Mouse (Mus musculus): Measurements from ENCODE around the gene Stxbp6. TPM values are rescaled to one million over a fixed set of nuclear protein-coding genes. Genes with fewer than 3 reads are reported as not detected.
"Not testable (repeated sequence)": the region's sequence is repeated elsewhere in the genome, so short reads cannot be mapped to it uniquely, and the experiment has no call there.

Stxbp6 gene
- 10 to 100 TPM; 55.4 to 56.9 TPM for total RNA-seq (2021)

DNA sequence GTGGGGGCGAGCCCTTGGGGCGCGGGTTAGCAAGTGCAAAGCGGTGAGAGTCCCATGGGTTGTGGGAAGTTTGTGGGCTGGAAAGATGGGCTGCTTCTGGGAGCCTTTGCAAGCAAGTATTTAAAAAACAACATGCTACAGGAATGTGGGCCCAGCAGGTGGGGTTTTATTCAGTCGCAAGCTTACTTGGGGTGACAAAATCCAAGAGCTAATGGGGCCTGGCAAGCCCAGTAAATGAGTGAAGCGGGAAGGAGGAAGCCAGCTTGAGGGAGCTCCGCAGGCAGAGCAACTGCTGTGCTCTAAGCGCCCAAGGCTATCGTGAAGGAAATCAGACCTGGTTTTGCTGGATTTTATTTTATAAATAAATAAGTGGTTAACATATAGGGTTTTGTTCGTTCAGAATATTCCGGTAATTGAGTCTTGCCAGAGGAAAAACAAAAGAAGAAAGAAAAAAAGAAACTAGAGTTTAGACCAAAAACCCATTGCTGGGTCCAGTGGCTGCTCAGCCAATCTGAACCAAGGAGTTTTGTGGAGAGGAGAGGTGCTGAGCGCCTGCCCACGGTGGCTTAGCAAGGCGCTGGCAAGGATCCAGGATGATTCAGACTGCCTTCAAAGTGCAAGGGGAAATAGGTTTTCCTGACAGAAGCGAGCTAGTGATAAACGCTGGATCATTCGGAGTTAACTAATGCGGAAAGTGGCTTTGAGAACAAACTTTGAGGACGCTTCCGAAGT is at the start of gene Stxbp6:
Gene Stxbp6 (minus strand): TSS at position 99 of the 732 bp plus-strand sequence.
- peak; percentile 45 to 68 for DNase-seq (ENCODE audit: low spot score in 2 of 2)
- intact Hi-C loops (cut with DNase I): loop anchor here (5.0 kb wide), 2 partner anchors 82 to 227 kb away; no protein-coding TSS in a partner anchor

DNA sequence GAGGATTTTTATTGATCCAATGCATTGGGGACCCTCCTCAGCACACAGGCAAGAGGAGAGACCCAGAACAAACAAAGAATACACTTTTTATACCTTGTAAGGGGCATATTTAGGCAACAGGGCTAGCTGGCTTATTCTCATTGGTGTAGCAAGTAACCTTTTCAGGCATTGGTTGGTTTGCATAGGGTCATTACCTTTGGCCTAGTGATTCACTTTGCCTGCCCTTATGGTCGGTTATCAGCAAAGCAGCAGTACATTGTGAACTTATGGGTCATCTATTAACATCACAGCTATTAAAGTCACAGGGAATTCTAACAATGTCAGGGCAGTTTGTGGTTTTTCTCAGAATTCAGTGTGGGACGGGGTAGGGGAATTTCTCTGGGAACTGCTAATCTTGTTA is 28.4 kb upstream of the Stxbp6 start:
- DNase-seq (ENCODE audit: low spot score in 2 of 2); intact Hi-C loops (cut with DNase I): not testable (repeated sequence)

DNA sequence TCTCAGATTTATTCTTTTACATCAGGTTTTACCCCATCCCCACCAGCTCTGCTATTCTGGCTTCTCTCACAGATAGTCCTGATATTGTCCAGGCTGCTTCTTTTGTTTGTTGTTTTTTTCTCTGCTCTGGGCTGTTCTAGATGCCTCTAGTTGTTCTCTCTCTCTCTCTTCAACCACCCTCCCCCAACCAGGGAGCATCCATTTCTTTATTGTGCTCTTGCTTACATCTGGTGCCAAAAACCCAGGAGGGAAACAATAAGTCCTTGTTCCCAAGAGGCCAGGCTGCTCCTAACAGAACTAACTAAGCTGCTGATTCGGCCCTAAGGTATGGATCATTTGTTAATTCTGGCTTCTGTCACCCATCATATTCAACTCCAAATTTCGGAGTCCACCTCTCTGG is 19.2 kb upstream of the Stxbp6 start:
- no peak for DNase-seq (ENCODE audit: low spot score in 2 of 2)

DNA sequence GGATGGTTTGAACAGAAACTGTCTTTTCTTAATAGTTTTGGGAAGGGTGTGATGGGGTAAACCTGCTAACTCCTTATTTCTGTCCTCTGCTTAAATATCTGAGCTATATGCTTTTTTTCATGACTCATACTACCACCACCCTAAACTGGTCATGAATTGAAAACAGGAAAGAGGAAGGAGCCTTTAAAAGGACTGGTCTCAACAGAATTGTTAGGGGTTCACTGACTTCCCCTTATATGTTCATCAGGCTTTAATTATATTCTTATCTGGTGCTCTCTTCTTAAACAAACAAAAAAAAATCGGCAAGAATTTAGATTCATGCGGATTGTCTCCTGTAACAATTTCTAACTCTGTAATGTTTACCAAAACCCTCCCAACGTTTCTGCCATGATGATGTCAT is 17.9 kb upstream of the Stxbp6 start:
- no peak for DNase-seq (ENCODE audit: low spot score in 2 of 2)
- intact Hi-C loops (cut with DNase I): no loop called here

More for the DNA sequence above, 19.2 kb upstream of the Stxbp6 start:
- intact Hi-C loops (cut with DNase I): no loop called here

DNA sequence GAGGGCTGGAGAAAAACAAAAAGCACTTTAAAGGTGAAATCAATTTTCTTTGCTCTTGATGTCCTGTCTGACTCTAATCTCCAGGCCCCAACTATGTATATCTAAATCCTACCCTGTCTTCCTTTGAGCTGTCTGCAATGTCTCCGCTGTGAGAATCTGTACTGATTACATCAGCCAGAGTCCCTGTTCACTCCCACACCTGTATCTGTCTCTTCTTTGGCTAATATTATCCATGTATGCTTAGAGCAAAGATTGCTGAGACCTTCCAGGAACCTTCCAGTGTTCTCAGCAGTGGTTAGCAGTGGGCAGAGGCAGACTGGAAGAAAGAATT is 8.6 kb upstream of the Stxbp6 start:
- DNase-seq (ENCODE audit: low spot score in 2 of 2): no peak
- intact Hi-C loops (cut with DNase I): no loop called here

DNA sequence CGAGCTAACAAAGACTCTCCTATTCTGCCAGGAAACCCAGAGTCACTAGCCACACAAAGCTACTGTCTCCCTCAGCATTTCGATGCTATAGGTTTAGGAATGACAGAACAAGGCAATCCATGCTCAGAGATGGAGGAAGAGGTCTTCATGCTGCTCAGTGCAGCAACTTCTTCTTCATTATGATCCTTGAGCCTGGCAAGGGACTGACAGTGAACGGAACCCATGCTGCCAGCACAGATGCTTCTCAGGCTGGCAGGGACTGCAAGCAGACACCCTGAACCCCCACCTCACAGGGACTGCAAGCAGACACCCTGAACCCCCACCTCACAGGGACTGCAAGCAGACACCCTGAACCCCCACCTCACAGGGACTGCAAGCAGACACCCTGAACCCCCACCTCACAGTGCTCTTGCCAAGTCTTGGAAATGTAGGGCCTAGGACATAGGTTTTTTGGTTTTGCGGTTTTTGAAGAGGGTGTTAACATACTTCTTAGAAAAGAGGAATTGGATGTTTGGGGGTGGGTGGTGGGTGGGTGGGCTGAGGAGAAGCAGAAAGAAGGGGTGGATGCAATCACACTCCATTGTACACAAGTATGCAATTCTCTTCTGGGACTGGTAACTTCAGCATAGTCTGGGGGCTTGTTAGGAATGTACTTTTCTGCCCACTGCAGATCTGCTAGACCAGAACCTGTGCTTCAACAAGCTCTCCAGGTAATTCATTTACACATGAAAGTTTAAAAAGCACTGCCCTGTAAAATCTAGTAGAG is 8.1 kb upstream of the Stxbp6 start:
- intact Hi-C loops (cut with DNase I): no loop called here
- no peak for DNase-seq (ENCODE audit: low spot score in 2 of 2)

DNA sequence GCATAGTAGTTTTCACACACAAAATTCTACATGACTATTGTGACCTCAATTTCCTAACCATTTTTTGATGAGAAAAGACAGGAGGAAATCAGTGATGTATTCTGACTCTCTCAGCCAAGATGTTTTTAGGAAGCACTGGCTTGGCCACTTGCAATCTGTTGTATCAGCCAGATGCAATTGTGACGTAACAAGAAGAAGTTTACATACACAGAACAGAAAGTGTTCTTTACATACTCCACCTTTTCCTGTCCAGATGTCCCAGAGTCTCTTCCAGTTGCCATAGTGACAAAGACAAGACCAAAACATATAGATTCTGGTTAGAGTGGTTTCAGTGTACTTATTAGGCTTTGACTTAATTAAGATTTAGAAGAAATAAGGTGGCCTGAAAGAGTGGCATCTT is 7.1 kb upstream of the Stxbp6 start:
- intact Hi-C loops (cut with DNase I): no loop called here
- DNase-seq (ENCODE audit: low spot score in 2 of 2): no peak

DNA sequence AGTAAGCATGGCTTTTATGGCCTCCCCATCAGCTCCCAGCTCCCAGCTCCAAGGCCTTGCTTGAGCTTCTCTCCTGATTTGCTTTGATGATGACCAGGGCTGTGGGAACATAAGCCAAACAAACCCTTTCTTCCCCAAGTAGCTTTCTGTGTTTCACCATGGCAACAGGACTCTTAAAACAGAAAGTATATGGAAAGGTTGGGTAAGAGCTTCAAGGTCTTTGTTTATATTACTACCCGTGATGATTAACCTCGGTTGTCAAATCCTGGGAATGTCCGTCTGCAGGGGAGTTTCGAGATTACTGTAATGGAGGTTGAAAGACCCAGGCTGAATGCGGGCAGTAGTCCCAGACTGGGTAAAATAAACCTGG is 6.2 kb upstream of the Stxbp6 start:
- DNase-seq (ENCODE audit: low spot score in 2 of 2): no peak
- intact Hi-C loops (cut with DNase I): no loop called here

DNA sequence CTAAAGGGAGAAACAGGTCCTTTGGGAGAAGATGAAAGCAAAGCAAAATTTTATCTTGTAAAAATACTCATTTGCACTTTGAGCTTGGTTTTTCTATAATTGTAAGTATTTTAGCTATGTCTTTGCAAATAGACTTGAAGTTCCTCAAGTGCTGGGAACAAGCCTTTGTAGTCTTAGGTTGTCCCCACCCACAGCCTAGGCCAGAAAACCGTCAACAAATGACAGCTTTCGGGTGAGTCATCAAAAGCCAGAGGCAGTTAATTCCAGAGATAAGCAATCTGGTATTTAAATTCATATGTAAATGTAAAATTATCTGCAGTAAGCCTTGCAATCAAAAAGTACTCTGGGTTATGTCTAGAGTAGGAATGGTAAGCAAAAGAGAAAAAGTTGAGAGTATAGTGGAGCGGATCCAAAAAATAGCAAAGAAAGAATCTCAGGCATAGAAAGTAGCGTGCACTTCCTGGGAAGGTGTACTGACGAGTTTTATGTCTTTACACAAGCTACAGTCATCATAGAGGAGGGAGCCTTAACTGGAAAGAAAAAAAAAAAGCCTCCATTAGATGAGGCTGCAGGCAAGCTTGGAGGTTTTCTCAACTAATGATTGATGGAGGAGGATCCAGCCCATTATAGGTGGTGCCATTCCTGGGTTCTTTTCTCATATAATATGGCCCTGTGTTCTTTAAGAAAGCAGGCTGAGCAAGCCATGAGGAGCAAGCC is 5.7 kb upstream of the Stxbp6 start:
- intact Hi-C loops (cut with DNase I): no loop called here
- DNase-seq (ENCODE audit: low spot score in 2 of 2): no peak

DNA sequence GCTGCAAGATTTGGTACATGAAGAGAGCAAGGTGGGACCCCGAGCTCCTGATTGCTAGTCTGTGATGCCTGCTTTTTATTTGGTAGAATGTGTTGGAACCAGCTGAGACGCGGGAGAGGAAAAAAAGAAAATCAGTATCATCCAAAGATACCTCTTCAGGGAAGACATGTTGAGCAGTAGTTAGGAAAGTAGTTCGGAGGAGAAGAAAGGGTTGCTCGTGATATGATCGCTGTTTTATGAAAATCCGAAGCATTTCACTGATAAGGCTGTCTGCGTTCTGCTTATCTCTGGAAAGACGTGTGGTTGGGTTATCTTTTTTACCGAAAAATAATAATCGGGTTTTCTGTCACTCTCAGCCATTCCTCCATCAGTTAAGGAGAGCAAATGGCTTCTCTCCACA is 1.1 kb upstream of the Stxbp6 start:
- no peak for DNase-seq (ENCODE audit: low spot score in 2 of 2)
- intact Hi-C loops (cut with DNase I): no loop called here

DNA sequence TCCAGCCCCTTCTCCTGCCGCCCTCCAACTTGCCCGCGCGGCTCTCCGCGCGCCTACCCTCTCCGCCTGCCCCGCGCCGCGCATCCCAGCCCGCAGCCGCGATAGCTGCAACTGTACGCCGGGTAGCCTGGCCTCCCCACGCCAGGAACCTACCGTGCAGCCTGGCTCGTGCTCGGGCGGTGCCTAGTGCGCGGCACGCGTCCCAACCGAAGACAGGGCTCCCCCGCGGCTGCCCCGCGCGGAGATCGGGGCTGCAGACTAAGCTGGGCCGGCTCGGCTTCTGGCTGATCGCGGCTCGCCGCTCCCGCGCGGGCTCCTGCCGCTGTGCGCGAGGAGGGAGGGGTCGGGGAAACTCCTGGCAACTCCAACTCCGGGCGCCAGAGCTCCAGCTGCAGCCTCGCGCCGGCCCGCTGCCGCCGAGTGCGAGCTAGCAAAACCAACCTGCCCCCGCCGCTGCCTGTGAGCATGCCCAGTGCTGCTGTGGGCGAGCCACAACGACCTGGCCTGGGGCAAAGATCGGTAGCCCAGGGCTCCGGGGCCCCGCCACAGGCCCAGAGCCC is 387 bp downstream of the Stxbp6 start:
- intact Hi-C loops (cut with DNase I): loop anchor here (5.0 kb wide), 2 partner anchors 82 to 227 kb away; no protein-coding TSS in a partner anchor

DNA sequence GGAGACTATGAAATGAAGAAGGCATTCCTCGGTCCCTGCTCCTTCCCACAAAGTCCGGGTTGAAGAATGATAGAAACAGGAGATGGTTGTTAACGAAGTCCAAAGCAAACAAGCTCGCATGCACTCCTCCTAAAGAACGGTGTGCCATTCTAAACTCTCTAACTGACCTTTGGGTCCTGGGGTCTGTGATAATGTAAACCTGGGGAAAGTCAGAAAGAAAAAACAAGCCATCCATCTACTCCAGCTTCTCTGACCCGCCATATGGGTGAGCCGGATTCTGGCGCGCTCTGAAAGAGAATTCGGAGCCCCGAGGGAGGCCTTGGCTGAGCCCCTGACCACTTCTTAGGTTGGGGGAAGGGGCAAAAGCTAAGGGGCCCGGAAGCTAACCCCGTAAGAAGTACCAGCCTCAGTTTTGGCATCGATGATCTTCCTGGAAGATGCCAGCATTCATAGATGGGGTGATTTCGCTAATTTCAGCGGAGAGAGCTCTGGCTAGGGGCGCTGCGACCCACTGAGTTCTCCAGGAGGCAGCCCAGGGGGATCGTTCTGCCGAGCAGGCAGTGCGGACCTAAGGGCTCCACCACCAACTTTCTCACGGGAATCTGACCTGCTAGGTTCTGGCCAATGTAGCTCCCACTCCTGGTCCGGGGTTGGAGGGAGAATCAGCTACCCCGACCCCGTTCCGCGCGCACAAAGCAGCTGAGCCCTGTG is 1.0 kb downstream of the Stxbp6 start:
- intact Hi-C loops (cut with DNase I): loop anchor here (2.0 to 5.0 kb wide), 3 partner anchors 63 to 226 kb away; no protein-coding TSS in a partner anchor
- DNase-seq (ENCODE audit: low spot score in 2 of 2): no peak

More for the DNA sequence above, 387 bp downstream of the Stxbp6 start:
- DNase-seq (ENCODE audit: low spot score in 2 of 2): peak; percentile 76 to 81

DNA sequence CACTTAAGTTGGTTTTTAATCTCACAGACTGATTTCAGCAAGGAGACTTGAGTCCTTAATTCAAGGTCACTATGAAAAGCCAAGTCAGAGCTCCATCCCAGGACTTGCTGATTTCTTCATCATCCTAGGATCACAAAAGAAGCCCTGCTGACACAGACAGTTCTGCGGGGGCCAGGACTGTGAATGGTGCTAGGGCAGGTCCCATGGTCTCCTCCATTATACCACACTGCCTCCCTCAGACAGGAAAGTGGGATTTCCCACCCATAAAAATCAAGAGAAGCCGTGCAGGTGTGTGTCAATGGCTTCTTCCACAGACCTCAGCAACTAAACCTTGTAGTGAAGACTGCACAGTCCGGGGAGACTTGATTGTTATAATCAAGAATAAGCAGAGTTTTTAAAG is 2.3 kb downstream of the Stxbp6 start:
- intact Hi-C loops (cut with DNase I): loop anchor here (2.0 to 5.0 kb wide), 3 partner anchors 61 to 225 kb away; no protein-coding TSS in a partner anchor
- DNase-seq (ENCODE audit: low spot score in 2 of 2): no peak

DNA sequence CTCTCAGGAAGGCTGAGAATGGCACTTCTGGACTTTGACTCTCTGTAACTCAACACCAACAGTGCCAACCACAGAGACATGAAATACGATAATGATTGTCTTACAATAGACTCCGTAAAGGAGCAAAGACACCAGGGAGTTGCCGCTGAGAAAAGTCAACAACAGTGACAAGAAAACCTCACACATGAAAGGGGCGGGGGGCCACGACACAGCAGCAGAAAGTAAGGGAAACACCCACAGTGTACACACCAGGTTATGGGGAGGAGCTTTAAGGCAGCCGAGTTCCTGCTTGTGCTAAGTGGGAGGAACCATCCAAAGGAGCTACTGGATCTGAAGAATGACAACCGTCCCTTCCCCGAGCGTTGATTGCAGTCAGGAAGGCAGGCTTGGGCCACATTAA is 4.3 kb downstream of the Stxbp6 start:
- DNase-seq (ENCODE audit: low spot score in 2 of 2): no peak
- intact Hi-C loops (cut with DNase I): loop anchor here (5.0 kb wide), 2 partner anchors 78 to 223 kb away; no protein-coding TSS in a partner anchor

DNA sequence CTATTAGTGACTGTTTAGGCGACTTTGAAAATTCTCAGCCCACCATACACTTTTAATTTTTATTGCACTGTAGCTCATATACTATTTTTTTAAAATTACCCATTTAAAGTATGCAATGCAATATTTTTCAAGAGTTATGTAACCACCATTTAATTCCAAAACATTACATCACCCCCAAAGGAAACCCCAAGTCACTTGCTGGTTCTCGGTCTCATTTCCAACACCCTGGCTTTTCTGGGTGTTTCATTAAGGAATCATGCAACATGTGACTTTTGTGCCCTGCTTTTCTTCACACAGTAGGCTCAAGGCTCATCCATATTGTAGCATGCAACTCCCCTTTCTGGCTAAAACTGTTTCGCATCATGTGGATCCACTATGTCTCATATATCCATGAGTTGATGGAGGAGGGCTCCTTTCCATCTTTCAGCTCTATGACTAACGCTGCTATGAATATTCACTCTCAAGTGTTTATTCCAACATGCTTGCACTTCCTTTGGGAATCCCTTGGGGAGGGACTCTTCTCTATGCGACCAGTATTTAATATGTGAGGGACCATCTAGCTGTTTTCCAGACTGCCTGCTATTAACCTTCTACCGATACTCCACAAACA is 6.3 kb downstream of the Stxbp6 start:
- intact Hi-C loops (cut with DNase I): no loop called here
- DNase-seq (ENCODE audit: low spot score in 2 of 2): no peak

DNA sequence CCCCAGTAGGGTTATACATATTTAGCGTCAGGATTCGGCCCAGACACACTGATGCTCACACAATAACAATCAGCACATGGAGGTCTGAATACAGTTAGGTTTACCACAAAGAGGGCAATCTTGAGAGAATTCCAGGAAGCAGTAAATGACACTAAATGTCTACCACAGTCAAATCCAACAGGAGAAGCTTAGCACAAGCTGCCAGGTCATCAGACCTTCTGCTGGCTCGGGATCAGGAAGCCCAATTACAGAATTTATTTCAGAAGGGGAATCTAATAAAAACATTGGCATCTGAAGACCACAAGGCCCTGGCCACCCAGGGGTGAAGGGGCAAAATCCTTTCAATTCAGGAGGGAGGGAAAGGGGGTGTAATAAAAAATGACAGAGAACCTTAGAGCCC is 6.8 kb downstream of the Stxbp6 start:
- no peak for DNase-seq (ENCODE audit: low spot score in 2 of 2)
- intact Hi-C loops (cut with DNase I): no loop called here

DNA sequence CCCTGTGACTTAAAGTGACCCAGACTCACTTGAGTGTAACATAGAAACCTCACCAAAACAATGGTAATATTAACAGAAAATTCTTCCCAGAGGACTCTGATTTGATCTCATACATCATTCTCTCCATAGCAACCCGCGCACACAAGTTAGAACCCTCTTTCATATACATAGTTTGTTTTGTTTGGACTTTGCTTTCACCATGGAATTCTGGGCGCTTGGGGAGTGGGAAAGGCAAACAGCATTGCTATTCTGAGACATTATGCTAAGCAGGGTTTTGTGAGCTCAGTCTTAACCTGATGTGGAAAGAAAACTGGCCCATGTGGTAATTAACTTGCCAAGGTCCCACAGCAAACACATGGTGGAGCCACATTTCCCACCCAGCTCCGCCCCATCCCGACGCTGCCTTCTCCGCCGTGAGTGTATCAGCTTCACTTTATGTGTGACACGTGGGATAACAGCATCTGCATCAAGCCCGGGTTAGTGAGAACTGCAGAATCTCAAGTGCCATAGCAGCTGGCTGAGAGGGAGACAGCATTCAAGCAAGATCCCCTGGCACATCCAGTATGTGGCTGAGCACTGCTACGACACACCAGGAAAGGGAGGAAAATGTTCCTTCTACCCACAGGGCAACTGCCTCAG is 7.3 kb downstream of the Stxbp6 start:
- intact Hi-C loops (cut with DNase I): no loop called here
- peak in 1 of 2 experiments; percentile 39 for DNase-seq (ENCODE audit: low spot score in 2 of 2)

DNA sequence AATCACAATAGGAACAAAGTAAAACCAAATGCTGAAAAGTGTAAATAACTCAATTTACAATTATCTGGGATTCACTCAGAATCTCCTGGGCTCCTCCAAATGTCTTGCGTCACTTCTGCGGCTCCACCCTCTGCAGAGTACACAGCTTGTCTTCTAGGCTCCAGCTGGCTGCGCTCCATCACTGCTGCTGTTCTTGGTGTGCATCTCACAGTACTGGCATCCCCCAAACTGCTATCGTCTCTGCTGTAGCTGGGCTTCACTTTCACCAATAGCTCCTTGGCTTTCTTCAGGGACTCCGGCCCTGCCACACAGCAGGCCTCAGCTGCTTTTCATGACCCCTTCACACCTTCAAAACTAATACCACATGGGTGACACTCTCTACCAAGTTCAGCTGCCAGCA is 10.9 kb downstream of the Stxbp6 start:
- no peak for DNase-seq (ENCODE audit: low spot score in 2 of 2)
- intact Hi-C loops (cut with DNase I): loop anchor here (5.0 kb wide), 1 partner anchor 156 kb away; no protein-coding TSS in a partner anchor

Measured in left cerebral cortex, postnatal 36 days (tissue).